Mouse (Mus musculus) adrenal gland, postnatal 14 days (tissue): ENCODE measurements around the gene Il18r1. TPM values are rescaled to one million over a fixed set of nuclear protein-coding genes. Genes with fewer than 3 reads are reported as not detected.

Experiments used
- DNase-seq: peaks from one replicate; pipeline ENCODE4 v3.0.0; 2021; ENCODE audit warnings: mixed read lengths
- total RNA-seq: library from RNA; stranded (reverse); gene quantifications from 2 replicates; pipeline ENCODE4 v1.2.3, GENCODE M21; 2021

Il18r1 gene
- total RNA-seq, 1 experiment from 2014 or later = 0.41 TPM

DNA sequence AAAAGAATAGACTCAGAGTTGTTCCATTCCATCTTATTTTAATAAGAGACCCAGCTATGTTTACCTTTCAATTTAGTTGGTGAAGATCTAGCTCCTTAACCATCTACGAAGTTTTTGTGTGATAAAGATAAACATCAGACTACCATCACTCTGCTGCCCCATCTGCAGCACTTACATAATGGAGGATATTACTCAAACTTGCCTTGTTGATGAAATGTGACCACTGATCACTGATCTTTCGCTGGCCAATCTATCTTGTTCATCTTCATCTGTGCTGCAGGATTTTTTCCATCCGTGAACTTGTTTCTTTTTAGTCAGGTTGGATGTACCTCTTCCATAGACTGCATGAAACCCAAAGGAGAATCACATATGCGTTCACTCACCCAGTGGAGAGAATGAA is 29.2 kb downstream of the Il18r1 start:
- no peak for DNase-seq

- DNase-seq = no peak
Measured at GRCm38 (mm10) chr1:40499708-40500107, 34.4 kb downstream of the Il18r1 start.

GRCm38 (mm10) chr1:40501126-40501525 is 35.8 kb downstream of the Il18r1 start:
- no peak for DNase-seq

DNA sequence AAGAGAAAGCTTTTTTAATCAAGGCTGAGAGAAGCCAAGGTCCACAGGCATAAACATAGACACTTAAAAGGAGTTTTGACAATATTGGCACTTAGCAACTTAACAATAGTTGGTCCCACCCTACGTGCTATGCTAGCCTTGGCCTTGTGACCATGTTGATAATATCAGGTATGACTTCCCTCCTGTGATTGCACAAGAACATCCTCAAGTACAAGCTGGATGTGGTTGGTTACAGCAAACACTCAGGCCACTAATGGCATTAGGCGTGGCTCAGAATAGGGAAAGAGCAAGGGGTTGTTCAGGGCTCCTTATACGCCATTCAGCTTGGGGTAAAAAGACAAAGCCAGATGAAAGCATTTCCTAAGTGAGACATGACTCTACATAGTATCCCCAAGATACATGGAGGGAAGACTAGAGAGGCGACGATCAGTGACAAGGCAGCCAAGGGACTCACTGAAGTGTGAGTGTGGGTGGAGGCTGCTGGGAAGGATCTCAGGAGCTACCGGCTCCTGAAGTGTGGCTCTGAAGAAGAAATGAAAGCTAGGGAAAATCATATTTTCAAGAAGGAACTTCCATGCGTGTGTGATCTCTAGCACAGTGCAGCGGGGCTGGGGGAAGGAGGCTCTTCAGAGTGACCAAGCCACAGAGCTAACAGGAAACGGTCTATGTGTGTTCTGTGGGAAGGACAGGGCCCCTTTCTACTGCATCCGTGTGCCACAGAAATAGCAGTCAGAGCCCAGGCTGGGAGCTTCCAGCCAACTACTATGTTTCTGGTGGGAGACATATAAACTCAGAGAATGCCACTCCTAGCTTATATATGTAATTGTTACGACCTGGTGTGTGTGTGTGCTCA is 36.4 kb downstream of the Il18r1 start:
- DNase-seq = no peak

DNA sequence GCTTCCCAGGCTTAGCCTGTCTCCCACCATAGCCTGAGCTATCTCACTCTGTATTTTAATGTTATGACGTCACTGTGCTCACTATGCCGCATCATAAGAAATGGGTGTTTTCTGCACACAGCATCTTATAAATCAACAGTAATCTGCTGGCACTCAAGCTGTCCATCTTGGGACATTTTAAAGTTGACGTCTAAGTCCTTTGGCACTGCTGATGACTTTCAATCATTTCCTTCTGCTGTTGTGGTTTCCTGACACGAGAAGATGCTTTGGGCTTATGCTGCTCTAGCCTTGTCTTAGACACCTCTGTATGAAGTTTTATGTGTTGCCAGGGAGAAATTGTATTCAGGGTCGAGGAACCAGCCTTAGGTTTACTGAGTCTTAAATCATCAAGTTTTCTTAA is 39.2 kb downstream of the Il18r1 start:
- DNase-seq = no peak

DNA sequence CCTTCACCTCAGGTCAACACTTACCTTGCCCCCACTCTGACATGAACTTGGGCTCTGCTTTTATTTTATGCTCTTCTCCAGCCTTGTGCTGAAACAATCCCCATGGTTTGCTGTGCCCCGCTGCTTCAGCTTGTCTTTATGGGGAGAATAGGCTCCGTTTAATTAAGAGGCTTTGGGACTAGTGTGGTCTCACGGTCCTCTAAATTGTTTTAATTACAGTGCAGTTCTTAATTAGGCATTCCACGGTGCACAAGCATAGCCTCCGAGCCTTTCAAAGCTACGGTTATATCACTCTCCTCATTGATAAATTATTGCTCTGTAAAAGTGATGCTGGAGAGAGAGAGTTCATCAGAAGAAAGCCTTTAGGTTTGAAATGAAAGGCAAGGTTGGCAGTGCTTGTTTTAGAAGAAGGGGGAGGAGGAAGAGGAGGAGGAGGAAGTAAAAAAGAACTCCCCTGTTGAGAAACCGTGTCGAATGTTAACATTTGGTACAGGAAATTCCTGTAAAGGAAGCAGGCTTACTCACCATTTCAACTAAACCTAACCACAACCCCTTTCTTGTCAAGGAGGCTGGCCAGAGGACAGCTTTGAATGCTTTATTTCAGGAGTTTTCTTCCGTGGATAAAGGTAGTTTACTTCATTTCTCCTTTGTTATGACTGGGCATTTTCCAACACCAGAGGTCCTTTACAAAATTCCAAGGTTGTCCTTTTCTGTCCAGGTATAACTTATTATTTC is 49.7 kb downstream of the Il18r1 start, which contains the start of gene Il18rap:
Gene Il18rap (plus strand): TSS at position 512 of the 735 bp plus-strand sequence.
- DNase-seq = no peak

DNA sequence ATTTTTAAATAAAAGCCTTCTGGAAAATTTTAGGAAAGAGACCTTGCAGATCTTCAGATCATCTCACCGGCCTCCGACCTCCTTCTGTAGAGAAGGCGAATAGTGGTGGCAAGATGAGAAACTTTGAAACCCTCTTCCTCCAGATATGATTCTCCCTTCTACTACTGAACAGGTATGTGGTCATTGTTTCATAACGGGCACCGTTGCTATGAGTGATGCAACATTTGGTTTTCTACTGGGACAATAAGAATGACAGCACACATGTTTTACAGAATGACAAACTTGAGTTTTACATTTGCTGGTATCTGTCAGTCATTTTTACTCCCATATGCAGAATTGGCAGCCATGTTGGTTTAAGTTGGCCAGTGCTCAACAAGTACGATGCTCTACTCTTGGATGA is 51.0 kb downstream of the Il18r1 start:
- DNase-seq = no peak

GRCm38 (mm10) chr1:40522918-40523317 is 57.6 kb downstream of the Il18r1 start:
- DNase-seq = no peak

DNA sequence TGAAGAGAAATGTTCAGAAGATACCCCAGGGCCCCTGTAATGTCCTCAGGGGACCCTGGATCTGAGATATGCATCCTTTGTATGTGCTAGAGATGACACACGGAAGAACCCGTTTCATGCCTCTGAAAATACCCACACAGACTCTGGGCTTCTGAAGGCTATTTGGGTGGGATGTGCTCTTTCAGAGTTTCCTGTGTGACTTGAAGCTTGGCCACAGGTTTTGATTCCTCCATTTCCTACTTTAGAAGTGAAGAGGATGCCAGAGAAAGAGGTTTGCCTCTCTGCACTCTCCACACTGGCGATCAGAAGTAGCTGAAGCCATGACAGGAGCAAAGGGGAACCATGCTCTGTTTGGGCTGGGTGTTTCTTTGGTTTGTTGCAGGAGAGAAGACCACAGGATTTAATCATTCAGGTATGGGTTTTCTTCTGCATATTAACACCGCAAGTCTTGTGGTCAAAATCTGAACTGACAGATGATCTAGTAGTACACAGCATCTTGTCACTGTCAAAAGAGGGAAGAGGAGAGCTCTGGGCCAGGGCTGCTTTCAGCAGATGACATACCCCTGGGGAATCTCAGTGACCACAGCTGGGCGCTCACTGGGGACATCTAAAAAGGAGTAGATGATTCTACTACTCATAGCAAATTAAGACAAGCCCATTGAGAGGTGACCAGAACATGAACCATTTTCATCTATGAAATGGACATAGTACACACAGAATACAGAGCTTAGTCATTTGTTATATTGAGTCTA is 58.8 kb downstream of the Il18r1 start:
- DNase-seq = no peak

DNA sequence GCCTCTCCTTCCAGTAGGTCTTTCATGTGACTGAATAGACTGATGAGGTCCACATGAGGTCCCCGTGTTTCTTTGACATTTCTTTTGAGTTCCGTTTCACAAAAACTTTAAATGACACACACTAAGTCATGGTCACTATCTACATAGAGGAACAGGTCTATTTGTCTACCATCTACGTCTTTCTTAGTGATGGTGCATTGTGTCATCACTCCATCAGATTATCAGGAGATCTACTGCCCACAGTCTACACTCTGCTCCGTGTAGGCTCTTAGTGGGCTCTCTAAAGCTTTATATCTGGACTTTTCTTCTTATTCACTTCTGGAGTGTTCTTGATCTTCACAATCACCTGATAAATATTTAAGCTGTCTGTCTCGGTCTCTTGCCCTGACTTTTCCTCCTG is 63.9 kb downstream of the Il18r1 start:
- DNase-seq = no peak

DNA sequence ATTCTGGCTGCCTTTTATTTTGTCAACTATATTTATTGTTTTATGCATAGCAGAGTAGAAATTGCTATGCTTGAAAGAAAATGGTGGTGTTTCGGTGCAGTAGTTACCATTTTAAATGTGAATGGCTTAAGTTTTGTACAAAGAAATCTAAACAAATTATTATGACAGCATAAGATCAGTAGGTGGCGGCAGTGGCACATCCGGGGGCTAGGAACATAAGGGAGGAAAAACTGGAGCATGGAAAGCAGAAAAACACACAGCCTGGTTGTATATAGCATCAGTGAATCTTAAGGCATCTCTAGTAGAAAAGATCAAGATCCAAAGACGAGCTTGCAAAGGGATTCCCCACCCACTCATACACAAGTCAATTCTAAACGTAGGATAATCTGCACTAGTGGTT is 72.2 kb downstream of the Il18r1 start:
- no peak for DNase-seq

- DNase-seq = peak; percentile 69
Measured at GRCm38 (mm10) chr1:40544650-40545049, 79.3 kb downstream of the Il18r1 start.

- DNase-seq = no peak
Measured at GRCm38 (mm10) chr1:40546645-40547044, 81.3 kb downstream of the Il18r1 start.

GRCm38 (mm10) chr1:40547064-40547572 is 81.8 kb downstream of the Il18r1 start:
- no peak for DNase-seq

DNA sequence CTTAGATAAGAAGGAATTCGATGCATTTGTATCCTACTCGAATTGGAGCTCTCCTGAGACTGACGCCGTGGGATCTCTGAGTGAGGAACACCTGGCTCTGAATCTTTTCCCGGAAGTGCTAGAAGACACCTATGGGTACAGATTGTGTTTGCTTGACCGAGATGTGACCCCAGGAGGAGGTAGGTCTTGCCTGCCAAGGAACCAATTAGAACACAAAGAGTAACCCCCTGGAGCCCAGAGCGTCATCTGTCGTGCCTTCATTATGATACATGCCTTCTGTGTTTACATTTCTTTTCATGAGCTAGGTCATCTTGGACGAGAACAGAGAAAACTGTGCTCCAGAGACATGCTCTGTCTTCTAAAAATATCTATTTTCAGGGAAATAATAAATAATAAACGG is 82.4 kb downstream of the Il18r1 start:
- no peak for DNase-seq

Other genes starting within 250 kb of the Il18r1 start
- 6.6 and 6.9 TPM in 2 replicates for gene Il1r1, start 240.5 kb upstream of the Il18r1 start, total RNA-seq
- 3.6 and 4.4 TPM in 2 replicates for gene Il1rl2, start 140.9 kb upstream of the Il18r1 start, total RNA-seq
- 2.2 and 3.4 TPM in 2 replicates for gene Il1rl1, start 36.0 kb upstream of the Il18r1 start, total RNA-seq
- 0.37 and 1.5 TPM in 2 replicates for gene Il18rap, start 49.8 kb downstream of the Il18r1 start, total RNA-seq
- not detected in 2 replicates for gene Slc9a4, start 114.5 kb downstream of the Il18r1 start, total RNA-seq
- not detected in 2 replicates for gene Slc9a2, start 215.0 kb downstream of the Il18r1 start, total RNA-seq